Mouse (Mus musculus): ENCODE data around the gene Thoc6.

Thoc6 gene

DNA sequence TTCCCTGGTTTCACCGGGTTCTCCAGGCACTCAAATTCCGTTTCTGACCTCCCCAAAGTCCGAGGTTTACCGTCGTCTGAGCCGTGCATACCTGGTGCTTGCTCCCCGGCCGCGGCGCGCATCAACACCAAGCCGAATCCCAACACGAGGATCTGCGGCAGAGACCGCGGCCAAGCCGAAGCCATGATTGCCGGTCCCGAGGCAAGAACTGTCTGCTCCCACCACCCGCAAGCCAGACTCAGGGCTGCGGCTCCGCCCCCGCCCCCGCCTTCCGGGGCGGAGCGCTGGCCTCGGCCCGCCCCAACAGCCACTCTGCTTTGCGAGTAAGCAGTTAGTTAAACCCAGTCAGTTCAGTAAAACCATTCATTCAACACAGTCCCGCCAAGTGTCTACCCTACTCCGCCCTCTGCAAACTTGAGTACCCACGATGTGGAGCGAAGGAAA, 3.6 kb upstream of the Thoc6 start, which contains the start of gene Tnfrsf12a:
Gene Tnfrsf12a (minus strand): TSS at position 233 of the 444 bp plus-strand sequence.
- DNase-seq (ENCODE audit: low read depth): peak; percentile 82

DNA sequence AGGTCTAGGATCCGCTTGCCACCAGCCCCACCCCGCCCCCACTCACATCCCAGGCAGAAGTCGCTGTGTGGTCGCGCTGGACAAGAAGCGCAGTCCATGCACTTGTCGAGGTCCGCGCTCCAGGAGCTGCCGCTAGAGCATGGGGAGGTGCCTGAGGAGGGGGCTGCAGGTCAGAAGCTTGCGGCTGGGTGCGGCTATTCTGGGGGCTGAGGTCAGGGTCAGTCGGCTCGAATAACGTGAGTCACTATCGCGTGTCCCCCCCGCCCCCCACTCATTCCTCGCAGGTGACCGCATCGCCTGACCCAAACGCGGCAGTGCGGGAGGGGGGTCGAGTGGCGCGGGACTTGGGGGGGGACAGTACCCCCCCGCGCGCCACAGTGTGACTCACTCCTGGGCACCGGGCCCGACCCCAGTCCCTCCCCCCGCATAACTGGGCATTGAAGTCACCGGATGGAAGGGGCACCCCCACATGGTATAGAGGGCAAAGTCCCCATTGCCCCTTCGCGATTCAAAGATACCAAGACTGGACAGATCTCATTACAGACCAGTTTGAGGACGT, 2.9 kb upstream of the Thoc6 start:
- no peak for DNase-seq (ENCODE audit: low read depth)

DNA sequence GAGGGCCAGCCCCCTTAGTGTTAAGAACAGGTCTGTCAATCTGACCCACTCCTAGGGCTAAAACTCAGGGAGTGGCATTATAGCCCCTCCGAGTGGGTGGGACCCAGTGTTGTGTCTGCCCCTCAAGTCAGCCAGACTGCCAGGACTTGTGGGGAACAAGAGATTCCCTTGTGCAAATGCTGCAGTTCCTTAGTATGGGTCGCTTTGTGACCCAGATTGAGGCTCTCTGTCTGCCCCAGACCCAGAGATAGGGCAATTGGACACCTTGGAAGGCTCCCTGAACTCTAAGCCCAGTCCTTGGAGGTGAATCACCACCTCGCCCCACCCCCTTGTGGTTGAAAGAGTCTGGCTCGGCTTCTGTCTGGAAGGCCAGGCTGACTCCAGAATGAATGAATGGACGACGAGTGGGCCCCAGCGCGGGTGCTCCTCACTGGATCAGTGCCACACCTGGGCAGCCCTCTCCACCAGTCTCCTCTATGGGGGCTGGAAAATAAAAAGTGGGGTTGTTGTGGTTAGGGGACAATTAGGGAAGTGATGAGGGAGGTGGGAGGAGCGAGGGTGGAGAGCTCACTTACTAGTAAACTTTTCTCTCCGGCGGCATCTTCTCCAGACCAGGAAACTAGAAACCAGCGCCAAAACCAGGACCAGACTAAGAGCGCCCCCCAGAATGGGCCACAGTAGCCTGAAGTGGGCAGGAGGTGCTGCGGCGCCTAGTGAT, 2.0 kb upstream of the Thoc6 start:
- peak; percentile 75 for DNase-seq (ENCODE audit: low read depth)

DNA sequence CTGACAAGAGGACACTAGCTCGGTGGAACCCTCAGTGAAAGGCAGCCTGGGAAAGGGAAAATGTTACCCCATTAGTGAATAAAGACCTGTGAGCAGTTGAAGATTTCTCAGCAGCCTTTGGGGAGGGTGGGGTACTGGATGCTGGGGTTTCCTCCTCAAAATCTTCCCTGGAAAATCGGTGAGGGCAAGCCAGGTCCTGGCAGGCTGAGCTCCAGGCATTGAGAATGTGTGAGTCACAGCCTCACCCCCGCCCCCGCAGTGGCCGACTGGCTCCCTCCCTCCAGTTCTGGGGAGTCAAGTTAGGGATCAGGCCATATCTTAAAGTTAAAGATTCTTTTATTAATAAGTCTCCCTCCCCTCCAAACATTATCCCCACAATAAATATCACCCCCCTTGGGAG, 1.4 kb upstream of the Thoc6 start:
- no peak for DNase-seq (ENCODE audit: low read depth)

DNA sequence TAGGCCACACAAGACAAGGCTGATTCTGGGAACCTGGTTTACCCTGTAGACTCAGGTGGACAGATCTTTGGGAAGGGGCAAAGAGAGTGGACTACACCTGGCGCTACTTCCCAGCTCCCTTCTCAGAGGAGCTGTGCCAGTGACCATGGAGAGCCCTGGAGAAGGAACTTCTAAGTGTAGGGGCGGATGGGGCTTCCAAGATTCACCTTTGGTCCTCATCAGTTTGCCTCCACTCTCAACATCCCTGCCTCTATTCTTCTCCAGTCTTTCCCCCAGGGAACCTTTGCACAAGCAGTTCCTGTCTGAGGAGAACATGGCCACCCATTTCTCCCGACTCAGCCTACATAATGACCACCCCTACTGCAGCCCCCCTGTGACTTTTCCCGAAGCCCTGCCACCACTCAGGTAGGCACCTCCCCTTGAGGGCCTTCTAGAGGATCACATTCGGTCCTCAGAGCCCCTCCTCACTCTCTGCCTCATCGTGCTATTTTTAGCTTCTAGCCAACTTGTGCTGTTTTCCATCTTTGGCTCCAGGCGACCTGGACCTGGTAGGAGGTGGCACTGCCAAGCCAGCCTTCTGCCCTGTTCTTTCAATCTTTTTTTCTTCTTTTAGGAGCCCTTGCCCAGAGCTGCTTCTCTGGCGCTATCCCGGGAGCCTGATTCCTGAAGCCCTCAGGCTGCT, 730 bp upstream of the Thoc6 start:
- no peak for DNase-seq (ENCODE audit: low read depth)

DNA sequence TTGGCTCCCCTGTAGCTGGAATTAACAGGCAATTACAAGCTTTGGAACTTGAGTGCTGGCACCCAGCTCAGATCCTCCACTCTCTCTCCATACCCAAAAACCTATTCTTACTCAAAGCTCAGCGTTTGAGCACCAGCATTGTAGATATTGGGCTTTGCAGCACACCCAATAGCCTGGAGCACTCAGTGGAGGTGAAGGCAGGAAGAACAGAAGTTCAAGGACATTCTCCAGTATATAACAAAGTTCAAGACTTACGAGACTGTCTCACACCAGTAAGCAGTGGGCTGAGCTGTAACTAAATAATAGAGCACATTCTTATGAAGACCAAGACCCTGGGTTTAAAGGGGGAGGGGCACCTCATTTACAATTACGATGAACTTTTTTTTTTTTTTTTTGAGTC, 921 bp downstream of the Thoc6 start:
- DNase-seq (ENCODE audit: low read depth): no peak

DNA sequence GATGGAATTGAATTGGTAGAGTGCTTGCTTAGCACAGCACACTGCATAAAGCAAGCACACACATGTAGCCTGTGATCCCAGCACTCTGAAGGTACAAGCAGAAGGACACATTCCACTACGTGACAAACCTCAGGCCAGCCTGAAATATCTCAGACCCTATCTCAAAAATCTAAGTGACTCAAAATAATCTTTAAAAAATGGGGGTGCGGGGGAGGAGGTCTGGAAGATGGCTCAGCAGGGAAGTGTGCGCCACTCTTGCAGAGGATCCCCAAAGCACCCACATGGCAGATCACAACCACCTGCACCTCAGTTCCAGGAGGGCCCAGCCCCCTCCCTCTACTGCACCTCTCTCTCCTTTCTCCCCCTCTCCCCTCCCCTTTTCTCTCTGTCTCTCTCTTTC, 2.2 kb downstream of the Thoc6 start:
- DNase-seq (ENCODE audit: low read depth): no peak

DNA sequence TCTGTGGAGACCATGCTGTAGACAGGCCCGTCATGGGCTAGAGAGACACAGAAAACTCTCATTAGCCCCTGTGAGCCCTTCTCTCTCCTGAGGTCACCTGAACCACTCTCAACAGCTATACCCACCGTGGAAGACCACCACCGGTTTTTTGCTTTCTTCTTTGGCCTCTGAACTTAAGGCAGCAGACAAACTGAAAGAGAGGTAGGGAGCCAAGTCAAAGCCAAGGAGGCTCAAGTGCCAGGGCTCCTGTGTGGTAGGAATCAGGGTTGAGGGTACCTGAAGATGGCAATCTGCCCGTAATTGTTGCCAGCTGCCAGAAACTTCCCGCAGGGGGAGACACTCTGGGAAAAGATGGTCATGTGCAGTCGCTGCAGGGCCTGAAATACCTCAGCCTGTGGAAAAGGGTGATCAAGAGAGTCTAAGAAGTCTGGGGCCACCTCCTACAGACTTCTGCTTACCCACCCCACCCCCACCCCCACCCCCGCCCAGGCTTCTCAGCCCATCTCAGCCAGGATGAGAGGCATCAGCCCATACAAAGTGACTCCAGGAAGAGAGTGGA, 3.1 kb downstream of the Thoc6 start:
- DNase-seq (ENCODE audit: low read depth): no peak

DNA sequence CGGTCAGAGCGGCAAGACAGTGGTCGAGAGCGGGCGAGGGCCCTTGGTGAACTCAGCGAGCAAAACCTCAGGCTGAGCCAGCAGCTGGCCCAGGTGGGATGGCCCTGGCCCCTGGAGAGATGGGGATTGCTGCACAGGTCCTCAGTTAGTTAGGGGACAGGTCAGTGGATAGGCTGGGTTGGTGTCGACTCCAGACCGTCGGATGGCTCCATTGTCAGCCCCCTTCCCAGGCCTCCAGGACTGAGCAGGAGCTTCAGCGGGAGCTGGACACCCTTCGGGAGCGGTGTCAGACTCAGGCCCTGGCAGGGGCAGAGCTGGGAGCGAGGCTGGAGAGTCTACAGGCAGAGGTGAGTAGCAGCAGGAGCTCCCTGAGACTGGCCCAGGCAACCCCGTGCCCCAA, 8.2 kb downstream of the Thoc6 start:
- DNase-seq (ENCODE audit: low read depth): no peak

DNA sequence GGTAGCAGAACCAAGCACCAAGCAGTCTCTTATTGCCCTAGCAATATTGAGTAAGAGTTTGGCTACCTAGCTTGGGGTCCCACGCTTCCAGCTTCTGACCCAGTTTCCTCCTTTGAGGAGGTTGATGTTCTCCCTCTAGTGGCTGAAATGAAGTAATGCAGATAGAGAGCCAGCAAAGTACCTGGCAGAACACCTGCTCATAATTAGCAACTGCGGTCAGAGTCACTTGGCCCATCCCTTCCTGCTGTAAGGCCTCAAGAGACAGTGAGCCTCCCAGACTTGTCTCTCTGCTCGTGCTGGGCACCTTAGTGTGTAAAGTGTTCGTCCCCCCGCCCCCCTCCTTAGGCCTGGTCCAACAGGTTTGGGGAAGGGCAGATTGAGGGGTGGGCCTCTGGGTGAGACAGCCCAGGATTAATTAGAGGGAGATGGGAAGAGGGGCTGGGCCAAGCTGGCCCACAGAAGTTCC, 9.1 kb downstream of the Thoc6 start:
- no peak for DNase-seq (ENCODE audit: low read depth)

DNA sequence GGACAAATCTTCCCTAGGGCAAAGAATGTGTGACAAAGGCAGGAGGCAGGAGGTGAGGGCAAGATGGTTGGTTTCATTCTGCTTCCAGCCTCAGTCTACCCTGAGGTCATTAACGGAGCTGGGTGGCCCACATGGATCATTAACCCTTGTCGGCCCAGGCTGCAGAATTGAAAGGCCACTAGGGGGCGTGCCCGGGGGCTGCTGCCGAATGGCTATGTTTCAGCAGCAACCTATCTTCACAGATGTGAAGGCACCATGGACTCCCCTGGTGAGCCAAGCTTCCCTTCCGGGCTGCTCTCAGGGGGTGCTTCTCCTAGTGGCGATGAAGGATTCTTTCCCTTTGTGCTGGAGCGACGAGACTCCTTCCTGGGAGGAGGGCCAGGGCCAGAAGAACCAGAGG, 12.2 kb downstream of the Thoc6 start:
- no peak for DNase-seq (ENCODE audit: low read depth)

DNA sequence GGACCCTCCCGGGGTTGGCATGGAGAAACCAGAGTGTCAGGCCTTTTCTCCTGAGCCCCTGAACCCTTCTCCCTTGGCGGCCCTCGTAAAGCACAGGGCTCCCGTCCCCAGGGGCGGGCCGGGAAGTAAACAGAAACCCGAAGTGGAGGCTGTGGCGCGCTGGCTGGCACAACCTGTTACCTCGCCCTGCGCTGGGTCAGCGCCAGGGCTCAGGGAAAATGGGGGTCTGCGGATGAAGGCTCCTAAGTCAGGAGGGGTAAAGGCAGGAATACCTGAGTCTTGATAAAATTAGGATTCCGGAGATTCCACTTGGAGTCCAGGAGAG, 12.8 kb downstream of the Thoc6 start:
- no peak for DNase-seq (ENCODE audit: low read depth)

DNA sequence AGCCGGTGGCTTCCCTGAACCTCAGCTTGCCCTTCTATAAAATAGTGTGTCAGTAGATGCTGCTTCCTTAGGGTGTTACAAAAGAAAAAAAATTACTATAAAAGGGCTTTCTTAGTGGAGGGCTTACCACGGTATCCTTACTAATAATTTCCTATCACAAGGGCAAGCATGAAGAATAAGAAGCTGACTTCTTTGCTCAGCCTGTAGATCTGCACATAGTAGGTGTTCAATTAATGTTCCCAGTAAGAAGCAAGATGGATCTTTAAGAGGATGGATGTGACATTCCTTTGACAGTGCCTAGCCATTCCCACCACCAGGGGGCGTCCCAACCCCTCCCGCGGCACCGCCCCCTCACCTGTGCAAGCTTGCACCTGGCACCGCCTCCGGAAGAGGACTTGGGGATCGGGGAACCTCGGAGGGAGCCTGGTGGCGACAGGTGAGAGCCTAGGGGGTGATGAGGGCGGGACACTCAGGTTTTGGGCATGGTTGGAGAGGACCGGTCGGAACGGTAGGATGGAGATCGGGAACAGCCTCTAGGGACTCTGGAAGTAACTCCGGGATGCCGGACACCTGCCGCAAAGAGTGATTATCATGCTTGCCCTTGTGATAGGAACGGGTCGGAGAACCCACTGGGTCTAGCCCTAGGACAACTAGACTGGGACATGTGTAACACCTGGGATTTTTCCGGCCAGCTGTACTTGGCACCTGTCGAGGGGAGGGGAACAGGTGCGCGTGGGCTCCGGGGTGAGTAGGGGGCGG, 13.4 kb downstream of the Thoc6 start, which contains the start of gene Bicdl2:
Gene Bicdl2 (plus strand): TSS at position 390 of the 759 bp plus-strand sequence.
- DNase-seq (ENCODE audit: low read depth): no peak

DNA sequence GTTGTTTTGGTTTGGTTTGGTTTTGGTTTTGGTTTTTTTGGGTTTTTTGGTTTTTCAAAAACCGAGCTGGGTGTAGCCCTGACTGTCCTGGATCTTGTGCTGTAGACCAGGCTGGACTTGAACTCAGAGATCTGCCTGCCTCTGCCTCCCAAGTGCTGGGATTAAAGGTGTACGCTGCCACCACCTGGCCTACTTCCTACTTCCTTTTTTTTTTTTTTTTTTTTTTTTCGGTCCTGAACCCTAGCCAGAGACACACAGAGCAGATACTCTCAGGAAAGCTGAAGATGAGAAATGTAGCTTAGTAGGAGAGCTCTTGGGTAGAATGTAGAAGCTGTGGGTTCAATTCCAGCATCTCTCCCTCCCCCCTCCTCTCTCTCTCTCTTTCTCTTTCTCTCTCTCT, 15.2 kb downstream of the Thoc6 start:
- no peak for DNase-seq (ENCODE audit: low read depth)

DNA sequence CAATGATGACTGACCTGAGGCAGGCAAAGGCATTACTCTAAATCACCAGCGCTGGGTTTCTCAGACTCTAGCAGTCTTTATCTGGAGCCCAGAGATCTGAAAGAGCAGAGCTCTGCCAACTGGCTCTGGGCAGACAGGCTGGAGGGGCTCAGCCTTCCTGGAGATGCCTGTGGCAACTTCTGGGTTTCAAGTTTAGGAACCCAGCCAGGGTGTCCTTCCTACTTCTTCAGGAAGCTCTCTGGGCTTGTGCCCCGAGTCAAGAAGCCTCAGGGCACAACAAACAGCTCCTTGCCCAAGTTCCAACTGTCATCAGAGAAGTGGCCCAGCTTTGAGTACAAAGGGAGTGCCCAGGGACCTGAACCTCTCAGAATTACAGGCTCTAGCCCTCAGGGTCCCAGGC, 19.3 kb downstream of the Thoc6 start:
- DNase-seq (ENCODE audit: low read depth): no peak

DNA sequence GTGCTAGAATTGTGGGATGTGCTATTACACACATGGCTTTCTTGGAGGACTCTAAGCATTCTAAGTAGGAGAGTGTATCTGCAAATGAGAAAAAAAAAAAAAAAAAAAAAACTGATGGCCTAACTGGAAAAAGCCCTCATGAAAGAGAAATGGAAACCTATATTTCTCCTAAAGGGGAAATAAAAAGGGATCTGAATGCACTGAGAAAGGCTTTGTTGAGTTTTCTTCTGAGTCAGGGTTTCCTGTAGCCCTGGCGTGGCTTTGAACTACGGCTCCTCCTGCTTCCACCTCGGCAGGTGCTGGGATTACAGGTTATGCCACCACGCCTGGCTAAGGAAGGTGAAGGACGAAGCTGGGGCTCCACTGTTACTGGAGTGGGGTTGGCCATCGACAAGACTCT, 19.7 kb downstream of the Thoc6 start:
- no peak for DNase-seq (ENCODE audit: low read depth)

DNA sequence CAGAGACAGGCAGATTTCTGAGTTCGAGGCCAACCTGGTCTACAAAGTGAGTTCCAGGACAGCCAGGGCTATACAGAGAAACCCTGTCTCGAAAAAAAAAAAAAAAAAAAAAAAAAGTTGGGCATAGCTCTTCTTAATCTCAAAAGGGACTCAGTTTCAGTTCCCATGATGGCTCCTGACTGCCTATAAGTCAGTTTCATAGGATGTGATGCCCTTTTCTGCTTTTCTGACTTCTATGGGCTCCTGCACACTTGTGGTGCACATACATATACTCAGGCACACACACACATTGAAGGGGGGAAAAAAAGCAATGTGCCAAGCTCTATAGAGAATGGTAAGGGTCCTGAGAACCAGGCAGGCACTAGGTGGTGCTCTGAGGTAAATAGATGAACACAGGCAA, 20.4 kb downstream of the Thoc6 start:
- DNase-seq (ENCODE audit: low read depth): no peak

DNA sequence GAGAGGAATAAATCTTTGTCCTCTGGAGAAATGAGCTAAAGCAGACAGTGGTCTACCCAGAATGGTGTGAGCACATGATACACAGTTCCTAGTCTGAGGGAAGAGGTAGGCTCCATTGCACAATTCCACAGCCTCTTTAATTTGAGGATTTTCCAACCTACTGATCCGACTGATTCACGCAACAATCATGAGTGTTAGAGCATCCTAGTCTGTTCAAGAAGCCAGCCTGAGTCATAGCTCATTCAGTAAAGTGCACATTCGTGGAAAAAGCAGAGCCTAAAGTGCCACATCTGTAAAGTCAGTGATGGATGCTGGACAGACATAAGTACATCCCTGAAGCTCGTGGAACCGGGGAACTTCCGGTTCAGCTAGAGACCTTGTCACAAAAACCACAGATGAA, 22.3 kb downstream of the Thoc6 start:
- DNase-seq (ENCODE audit: low read depth): no peak

DNA sequence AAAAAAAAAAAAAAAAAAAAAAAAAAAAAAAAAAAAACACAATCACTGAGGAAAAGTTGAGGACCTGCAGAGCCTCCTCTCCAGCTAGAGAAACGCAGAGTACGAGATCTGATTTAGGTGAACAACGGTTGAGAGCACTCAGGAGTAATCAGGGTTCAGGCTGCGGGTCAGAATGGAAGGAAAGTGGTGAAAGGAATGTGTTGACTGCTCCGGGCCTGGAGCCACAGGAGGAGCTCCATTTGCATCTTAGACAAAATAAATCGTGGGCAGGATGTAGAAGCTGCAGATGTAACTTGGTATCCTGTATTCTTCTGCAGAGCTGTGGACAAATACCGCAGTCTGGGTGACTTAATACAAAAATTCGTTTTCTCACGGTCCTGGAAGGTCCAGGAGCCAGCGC, 27.8 kb downstream of the Thoc6 start:
- DNase-seq (ENCODE audit: low read depth): no peak

DNA sequence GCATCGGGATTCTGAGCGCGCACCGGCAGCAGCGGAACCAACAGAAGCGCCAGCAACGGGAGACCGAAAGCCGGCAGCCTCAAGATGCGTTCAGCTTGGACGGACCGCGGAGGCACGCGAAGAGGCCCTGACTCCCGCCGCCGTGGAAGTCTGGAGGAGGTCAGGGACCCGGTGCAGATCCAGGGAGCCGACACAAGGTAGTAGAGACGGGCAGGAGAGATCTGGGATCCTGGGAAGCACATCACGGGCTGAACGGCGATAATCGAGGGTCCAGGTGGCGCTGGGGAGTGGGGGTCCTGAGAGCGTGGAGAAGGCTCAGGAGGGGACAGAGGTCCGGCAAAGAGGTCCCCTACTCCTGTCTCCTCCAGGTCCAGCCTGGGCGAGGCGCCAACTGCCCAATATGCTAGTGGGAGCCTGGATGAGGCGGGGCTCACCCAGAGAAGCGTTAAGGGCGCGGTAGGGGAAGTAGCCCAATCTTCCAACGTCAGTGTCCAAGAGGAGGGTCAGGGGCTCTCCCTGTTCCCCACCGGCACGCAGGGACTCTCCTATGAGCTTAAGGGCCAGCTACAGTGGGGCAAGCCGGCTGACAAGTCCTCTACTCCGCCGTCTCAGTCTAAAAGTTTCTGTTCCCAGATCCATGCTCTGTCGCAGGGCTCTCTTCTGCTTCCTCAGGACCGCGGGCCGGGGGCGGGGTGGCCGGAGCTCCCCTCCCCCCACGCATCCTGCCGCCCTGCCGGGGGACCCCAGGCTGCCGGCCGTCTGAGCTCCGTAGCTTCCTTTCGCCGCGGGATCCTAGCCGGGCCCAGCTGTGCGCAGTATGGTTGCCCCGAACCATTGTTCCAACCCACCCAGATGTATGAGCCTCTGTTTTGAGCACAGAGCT, 28.8 kb downstream of the Thoc6 start, which contains the start of gene Mmp25:
Gene Mmp25 (minus strand): TSS at position 665 of the 883 bp plus-strand sequence.
- no peak for DNase-seq (ENCODE audit: low read depth)

DNA sequence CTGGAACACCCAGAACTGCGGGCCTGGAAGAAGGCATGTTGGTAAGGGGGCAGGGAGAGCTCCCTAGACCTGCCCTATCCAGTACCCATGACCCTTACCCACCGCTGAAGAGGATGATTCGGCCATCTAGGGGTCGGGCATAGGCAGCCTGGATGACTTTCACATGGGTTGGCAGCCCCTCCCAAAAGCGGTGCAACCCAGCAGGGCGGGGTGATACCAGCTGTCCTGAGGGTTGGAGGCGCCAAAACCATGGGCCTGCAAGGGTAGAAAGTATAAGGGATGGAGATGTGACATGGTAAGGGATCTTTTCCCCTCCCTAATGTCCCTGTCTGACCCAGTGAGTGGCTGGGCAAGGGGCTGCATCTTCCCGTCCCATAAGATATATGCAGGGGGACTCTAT, 42.4 kb downstream of the Thoc6 start:
- DNase-seq (ENCODE audit: low read depth): no peak
